Mouse (Mus musculus) erythroblast, adult 5-6 weeks (primary cell): ENCODE measurements around the gene Gm6121. TPM values are rescaled to one million over a fixed set of nuclear protein-coding genes. Genes with fewer than 3 reads are reported as not detected.
"Not testable (repeated sequence)": the region's sequence is repeated elsewhere in the genome, so short reads cannot be mapped to it uniquely, and the experiment has no call there.

Experiments used
- ATAC-seq: replicated peaks from 2 replicates; pipeline ENCODE4 v1.8.0; 2016; ENCODE audit warnings: moderate number of reproducible peaks, mild to moderate bottlenecking, moderate TSS enrichment, inconsistent platforms; ENCODE audit not compliant: poor library complexity, low FRiP score, severe bottlenecking
- total RNA-seq, 2 experiments: library from RNA; stranded (forward) in 1 of 2; stranded (reverse) in 1 of 2; fragments of 150-400 nt in 1 of 2; fragments of 200-764, 138-1000 nt in 1 of 2; gene quantifications; 2 replicates each; pipeline versions ENCODE4 v1.2.3 to v1.2.4; 2015 to 2017; ENCODE audit warnings: low replicate concordance in 2 of 2

Gm6121 gene
- total RNA-seq (2015; ENCODE audit: low replicate concordance) (not detected in 2 replicates), total RNA-seq (2017; ENCODE audit: low replicate concordance) (not detected in 2 replicates)

DNA sequence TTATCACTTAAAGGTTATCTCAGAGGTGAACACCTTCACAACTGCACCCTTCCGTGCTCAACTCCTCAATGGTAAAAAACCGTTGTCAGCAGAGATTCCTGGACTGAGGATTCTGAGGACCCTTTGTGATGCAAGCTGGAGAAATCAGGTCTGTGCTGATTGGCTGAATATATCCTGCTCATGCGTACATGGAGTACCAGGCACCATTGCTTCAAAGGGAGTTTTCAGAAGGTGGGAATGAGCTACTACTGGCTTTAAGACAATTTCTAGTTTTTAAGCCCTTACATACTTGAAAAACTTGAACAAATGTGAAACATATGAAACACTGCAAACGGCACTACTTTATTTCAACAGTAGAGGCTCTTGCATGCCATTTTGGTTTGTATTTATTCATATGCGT is at the start of gene Gm6121:
TSS of gene Gm6121 (minus strand) at position 101 of the 400 bp plus-strand sequence.
- ATAC-seq = not testable (repeated sequence)

Other genes with a start within 250 kb of the Gm6121 start
- gene Gm14525, start 233.1 kb downstream of the Gm6121 start, total RNA-seq (2015; ENCODE audit: low replicate concordance) = not detected in 2 replicates
- gene Gm14525, start 233.1 kb downstream of the Gm6121 start, total RNA-seq (2017; ENCODE audit: low replicate concordance) = not detected in 2 replicates